Mouse (Mus musculus) CH12.LX (cell line): Measurements from ENCODE around the gene Mpz.

Experiments used
- CHD1 ChIP-seq: IDR thresholded peaks from 2 replicates; pipeline ENCODE4 v1.6.1; 2012; ENCODE audit warnings: low read depth, low read length, improper control_type of control experiment, inconsistent platforms
- CTCF ChIP-seq, 2 experiments: IDR thresholded peaks in 1 of 2; conservative IDR thresholded peaks in 1 of 2; 2 replicates each; pipeline ENCODE4 v1.5.1; 2011 to 2012; ENCODE audit warnings: low read depth in 2 of 2, low read length in 2 of 2, improper control_type of control experiment in 1 of 2, inconsistent platforms in 1 of 2, mild to moderate bottlenecking in 1 of 2, moderate library complexity in 1 of 2
- ELF1 ChIP-seq: IDR thresholded peaks from 2 replicates; pipeline ENCODE4 v1.6.1; 2014; ENCODE audit warnings: low read depth, mild to moderate bottlenecking, inconsistent platforms, low read length, improper control_type of control experiment
- MAZ ChIP-seq: IDR thresholded peaks from 2 replicates; pipeline ENCODE4 v1.6.1; 2012; ENCODE audit warnings: low read depth, mild to moderate bottlenecking, inconsistent platforms, low read length, improper control_type of control experiment, moderate library complexity
- PAX5 ChIP-seq: IDR thresholded peaks from 2 replicates; pipeline ENCODE4 v1.6.1; 2012; ENCODE audit warnings: low read length, inconsistent platforms, mixed read lengths
- POLR2A ChIP-seq: IDR thresholded peaks from 2 replicates; pipeline ENCODE4 v1.6.1; 2011; ENCODE audit warnings: low read depth, mild to moderate bottlenecking, improper control_type of control experiment, low read length
- ZC3H11A ChIP-seq: IDR thresholded peaks from 2 replicates; pipeline ENCODE4 v1.6.1; 2012; ENCODE audit warnings: low read depth, mild to moderate bottlenecking, inconsistent platforms, low read length, improper control_type of control experiment
- ZKSCAN1 ChIP-seq: IDR thresholded peaks from 2 replicates; pipeline ENCODE4 v1.6.1; 2012; ENCODE audit warnings: low read depth, inconsistent platforms, low read length, improper control_type of control experiment, borderline replicate concordance
- ZNF384 ChIP-seq: IDR thresholded peaks from 2 replicates; pipeline ENCODE4 v1.6.1; 2012; ENCODE audit warnings: low read depth, low read length, improper control_type of control experiment, inconsistent platforms

DNA sequence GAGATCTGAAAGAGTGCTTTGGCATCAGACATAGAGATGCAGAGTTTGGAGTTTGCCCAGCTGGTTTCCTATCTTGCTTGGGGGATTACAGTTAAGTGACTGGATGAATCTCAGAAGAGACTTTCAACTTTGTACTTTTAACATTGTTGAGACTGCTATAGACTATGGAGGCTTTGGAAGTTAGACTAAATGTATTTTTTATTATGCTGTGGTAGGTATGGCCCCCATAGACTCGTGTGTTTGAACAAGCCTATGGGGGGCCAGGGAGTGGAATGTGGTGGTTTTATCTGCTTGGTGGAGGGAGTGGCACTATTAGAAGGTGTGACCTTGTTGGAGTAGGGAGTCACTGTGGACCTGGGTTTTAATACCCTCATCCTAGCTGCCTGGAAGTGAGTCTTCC is 49.0 kb downstream of the Mpz start:
- TF ChIP-seq CTCF (conservative IDR thresholded peaks at IDR 0.05 in 1 of 2, IDR thresholded peaks at IDR 0.05 in 1 of 2; ENCODE audit: low read depth in 2 of 2, low read length in 2 of 2) (no peak), PAX5 (no peak), ZKSCAN1 (no peak), CHD1 (no peak), ZNF384 (no peak), MAZ (no peak), ZC3H11A (no peak), POLR2A (no peak), ELF1 (no peak)
